Mouse (Mus musculus): Measurements from ENCODE around the gene Snd1. TPM values are rescaled to one million over a fixed set of nuclear protein-coding genes. Genes with fewer than 3 reads are reported as not detected.
A peak's percentile ranks its signal among the peaks of the same experiment; 100 is the strongest.

Gene Snd1
- polyA plus RNA-seq, 1 experiment from 2014 or later: 110 TPM

GRCm38 (mm10) chr6:28874759-28875158 is 399.8 kb downstream of the Snd1 start:
- peaks cover 65% of the 10 kb centered on the region for H3K4me1 ChIP-seq
- WGBS: 89% methylated on average over 5 of the region's 5 CpGs
- H3K9me3 ChIP-seq (replicated peaks): no peaks in the 10 kb centered on the region
- no peaks in the 10 kb centered on the region for H3K27me3 ChIP-seq (ENCODE audit: low read depth, poor library complexity, severe bottlenecking)
- H3K4me3 ChIP-seq: no peak overlapping the region
- no peak for DNase-seq (ENCODE audit: low spot score)
- H3K36me3 ChIP-seq: peaks cover 14% of the 10 kb centered on the region
- H3K27ac ChIP-seq (replicated peaks): no peak overlapping the region

GRCm38 (mm10) chr6:28875333-28875732 is 400.4 kb downstream of the Snd1 start:
- Histone ChIP-seq H3K9me3 (replicated peaks) (no peaks in the 10 kb centered on the region), H3K4me3 (no peak overlapping the region), H3K4me1 (peaks cover 69% of the 10 kb centered on the region), H3K27ac (replicated peaks) (no peak overlapping the region), H3K27me3 (ENCODE audit: low read depth, poor library complexity, severe bottlenecking) (no peaks in the 10 kb centered on the region), H3K36me3 (peaks cover 18% of the 10 kb centered on the region)
- DNase-seq (ENCODE audit: low spot score): no peak
- 100% methylated on average over 1 of the region's 1 CpGs for WGBS

GRCm38 (mm10) chr6:28876492-28876891 is 401.6 kb downstream of the Snd1 start:
- peaks cover 78% of the 10 kb centered on the region for H3K4me1 ChIP-seq
- WGBS: 30% methylated on average over 3 of the region's 3 CpGs

GRCm38 (mm10) chr6:28877945-28878666 is 403.2 kb downstream of the Snd1 start:
- Histone ChIP-seq H3K4me3 (no peak overlapping the region), H3K9me3 (replicated peaks) (no peaks in the 10 kb centered on the region), H3K4me1 (peaks cover 65% of the 10 kb centered on the region), H3K27ac (replicated peaks) (peak overlapping the region; percentile 79), H3K36me3 (peaks cover 36% of the 10 kb centered on the region), H3K27me3 (ENCODE audit: low read depth, poor library complexity, severe bottlenecking) (no peaks in the 10 kb centered on the region)
- WGBS: 18% methylated on average over 7 of the region's 7 CpGs
- DNase-seq (ENCODE audit: low spot score): peak; percentile 37

More at GRCm38 (mm10) chr6:28876492-28876891, 401.6 kb downstream of the Snd1 start:
- H3K27ac ChIP-seq (replicated peaks): no peak overlapping the region
- peaks cover 26% of the 10 kb centered on the region for H3K36me3 ChIP-seq
- no peaks in the 10 kb centered on the region for H3K27me3 ChIP-seq (ENCODE audit: low read depth, poor library complexity, severe bottlenecking)
- no peak for DNase-seq (ENCODE audit: low spot score)
- H3K9me3 ChIP-seq (replicated peaks): no peaks in the 10 kb centered on the region
- H3K4me3 ChIP-seq: no peak overlapping the region

GRCm38 (mm10) chr6:28879315-28879714 is 404.4 kb downstream of the Snd1 start:
- H3K27me3 ChIP-seq (ENCODE audit: low read depth, poor library complexity, severe bottlenecking): no peaks in the 10 kb centered on the region
- no peak overlapping the region for H3K4me3 ChIP-seq
- no peak overlapping the region for H3K27ac ChIP-seq (replicated peaks)
- H3K36me3 ChIP-seq: peaks cover 48% of the 10 kb centered on the region
- H3K9me3 ChIP-seq (replicated peaks): no peaks in the 10 kb centered on the region
- 74% methylated on average over 8 of the region's 8 CpGs for WGBS
- no peak for DNase-seq (ENCODE audit: low spot score)
- H3K4me1 ChIP-seq: peaks cover 53% of the 10 kb centered on the region

GRCm38 (mm10) chr6:28880909-28881308 is 406.0 kb downstream of the Snd1 start:
- 83% methylated on average over 4 of the region's 4 CpGs for WGBS
- Histone ChIP-seq H3K27ac (replicated peaks) (no peak overlapping the region), H3K36me3 (peaks cover 54% of the 10 kb centered on the region), H3K4me1 (peaks cover 49% of the 10 kb centered on the region), H3K9me3 (replicated peaks) (no peaks in the 10 kb centered on the region), H3K27me3 (ENCODE audit: low read depth, poor library complexity, severe bottlenecking) (no peaks in the 10 kb centered on the region), H3K4me3 (no peak overlapping the region)
- no peak for DNase-seq (ENCODE audit: low spot score)

- Histone ChIP-seq H3K9me3 (replicated peaks) (no peaks in the 10 kb centered on the region), H3K27me3 (ENCODE audit: low read depth, poor library complexity, severe bottlenecking) (no peaks in the 10 kb centered on the region), H3K4me1 (peaks cover 24% of the 10 kb centered on the region), H3K36me3 (peaks cover 72% of the 10 kb centered on the region), H3K4me3 (no peak overlapping the region), H3K27ac (replicated peaks) (no peak overlapping the region)
- no peak for DNase-seq (ENCODE audit: low spot score)
- WGBS: 87% methylated on average over 5 of the region's 5 CpGs
Measured at GRCm38 (mm10) chr6:28883518-28883917, 408.6 kb downstream of the Snd1 start.

GRCm38 (mm10) chr6:28886724-28887440 is 411.9 kb downstream of the Snd1 start:
- no peak overlapping the region for H3K4me3 ChIP-seq
- peaks cover 4% of the 10 kb centered on the region; the same call in 1 of the 2 replicates for H3K4me1 ChIP-seq
- no peak for DNase-seq (ENCODE audit: low spot score)
- H3K27ac ChIP-seq (replicated peaks): no peak overlapping the region
- no peaks in the 10 kb centered on the region for H3K27me3 ChIP-seq (ENCODE audit: low read depth, poor library complexity, severe bottlenecking)
- 89% methylated on average over 7 of the region's 7 CpGs for WGBS
- no peaks in the 10 kb centered on the region for H3K9me3 ChIP-seq (replicated peaks)
- H3K36me3 ChIP-seq: peaks cover 83% of the 10 kb centered on the region

GRCm38 (mm10) chr6:28890426-28890825 is 415.5 kb downstream of the Snd1 start:
- 80% methylated on average over 6 of the region's 6 CpGs for WGBS
- Histone ChIP-seq H3K9me3 (replicated peaks) (no peaks in the 10 kb centered on the region), H3K36me3 (peaks cover 56% of the 10 kb centered on the region), H3K27ac (replicated peaks) (no peak overlapping the region), H3K4me1 (peaks cover 10% of the 10 kb centered on the region), H3K27me3 (ENCODE audit: low read depth, poor library complexity, severe bottlenecking) (no peaks in the 10 kb centered on the region), H3K4me3 (no peak overlapping the region)
- no peak for DNase-seq (ENCODE audit: low spot score)

- H3K4me3 ChIP-seq: no peak overlapping the region
- H3K27me3 ChIP-seq (ENCODE audit: low read depth, poor library complexity, severe bottlenecking): no peaks in the 10 kb centered on the region
- H3K4me1 ChIP-seq: peaks cover 20% of the 10 kb centered on the region
- DNase-seq (ENCODE audit: low spot score): no peak
- H3K27ac ChIP-seq (replicated peaks): no peak overlapping the region
- no peaks in the 10 kb centered on the region for H3K9me3 ChIP-seq (replicated peaks)
- 65% methylated on average over 9 of the region's 9 CpGs for WGBS
- H3K36me3 ChIP-seq: peaks cover 45% of the 10 kb centered on the region
Measured at GRCm38 (mm10) chr6:28891480-28891879, 416.5 kb downstream of the Snd1 start.

- Histone ChIP-seq H3K36me3 (peaks cover 16% of the 10 kb centered on the region), H3K9me3 (replicated peaks) (no peaks in the 10 kb centered on the region), H3K27me3 (ENCODE audit: low read depth, poor library complexity, severe bottlenecking) (no peaks in the 10 kb centered on the region), H3K4me3 (no peak overlapping the region), H3K4me1 (peaks cover 43% of the 10 kb centered on the region), H3K27ac (replicated peaks) (no peak overlapping the region)
- 84% methylated on average over 12 of the region's 12 CpGs for WGBS
- DNase-seq (ENCODE audit: low spot score): no peak
Measured at GRCm38 (mm10) chr6:28895004-28895515, 420.1 kb downstream of the Snd1 start.

- H3K4me3 ChIP-seq: no peak overlapping the region
- no peaks in the 10 kb centered on the region for H3K27me3 ChIP-seq (ENCODE audit: low read depth, poor library complexity, severe bottlenecking)
- WGBS: 79% methylated on average over 6 of the region's 6 CpGs
- no peaks in the 10 kb centered on the region for H3K9me3 ChIP-seq (replicated peaks)
- DNase-seq (ENCODE audit: low spot score): no peak
- no peak overlapping the region for H3K27ac ChIP-seq (replicated peaks)
- peaks cover 43% of the 10 kb centered on the region for H3K4me1 ChIP-seq
- H3K36me3 ChIP-seq: peaks cover 10% of the 10 kb centered on the region
Measured at GRCm38 (mm10) chr6:28895726-28896125, 420.8 kb downstream of the Snd1 start.

- Histone ChIP-seq H3K4me1 (peaks cover 45% of the 10 kb centered on the region), H3K36me3 (peaks cover 4% of the 10 kb centered on the region), H3K27me3 (ENCODE audit: low read depth, poor library complexity, severe bottlenecking) (no peaks in the 10 kb centered on the region), H3K9me3 (replicated peaks) (no peaks in the 10 kb centered on the region), H3K4me3 (no peak overlapping the region), H3K27ac (replicated peaks) (no peak overlapping the region; the same call in 1 of the 2 replicates)
- 52% methylated on average over 5 of the region's 5 CpGs for WGBS
- DNase-seq (ENCODE audit: low spot score): no peak
Measured at GRCm38 (mm10) chr6:28896762-28897320, 421.9 kb downstream of the Snd1 start.

Measured in midbrain, embryonic 10.5 days (tissue).